Mouse (Mus musculus): ENCODE measurements at regions not wholly inside any gene's neighbourhood (a gene's known extent, or its start where the extent isn't known, plus 50 kb on each side); places are given as distances from the start of the nearest gene placed in this dataset.

DNA sequence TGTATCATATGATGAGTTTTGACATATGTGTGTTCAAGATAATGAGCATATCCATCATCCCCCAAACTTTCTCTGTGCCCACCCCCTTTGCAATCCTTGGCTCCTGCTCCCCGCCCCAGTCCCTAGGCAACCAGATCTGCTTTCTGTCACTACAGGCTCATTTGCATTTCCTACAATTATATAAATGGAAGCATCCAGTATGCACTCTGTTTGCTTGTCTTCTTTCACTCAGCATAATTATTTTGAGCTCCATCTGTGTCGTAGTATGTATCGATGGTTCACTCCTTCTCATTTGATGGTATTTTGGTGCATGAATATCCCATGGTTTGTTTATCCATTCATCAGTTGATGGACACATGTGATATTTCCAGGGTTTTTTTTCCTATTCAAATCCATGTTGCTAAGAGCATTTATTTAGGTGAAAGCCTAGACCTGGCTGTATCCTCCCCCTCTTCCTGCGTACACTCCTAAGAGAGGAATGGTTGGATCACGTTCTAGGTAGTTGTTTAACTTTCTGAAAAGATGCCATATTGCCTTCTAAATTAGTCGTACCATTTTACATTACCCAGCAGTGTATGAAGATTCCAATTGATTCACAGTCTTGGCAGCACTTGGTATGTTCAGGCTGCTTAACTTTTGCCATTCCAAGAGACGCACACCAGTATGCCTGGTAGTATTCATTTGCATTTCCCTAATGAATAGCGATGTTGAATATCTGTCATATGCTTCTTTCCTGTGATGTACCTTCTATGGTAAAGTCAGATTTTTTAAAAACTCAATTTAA lies 127.1 kb upstream of the Gm4791 start:
- intact Hi-C loops (cut with DNase I): no loop called here
- no peak overlapping the region for H3K4me3 ChIP-seq
- no peaks in the 10 kb centered on the region for H3K27me3 ChIP-seq (ENCODE audit: control insufficient read depth, insufficient read depth, low read length)
- no peaks in the 10 kb centered on the region for H3K36me3 ChIP-seq (ENCODE audit: control insufficient read depth, insufficient read depth, low read length)
- no peak overlapping the region for H3K9ac ChIP-seq (ENCODE audit: low read depth, low read length)
- no peak for DNase-seq
- H3K27ac ChIP-seq: no peak overlapping the region
- no peaks in the 10 kb centered on the region for H3K79me2 ChIP-seq (replicated peaks; ENCODE audit: control insufficient read depth, insufficient read depth, low read length)
- 85% methylated on average over 8 of the region's 8 CpGs for WGBS
- TF ChIP-seq POLR2A (IDR thresholded peaks at IDR 0.05; ENCODE audit: insufficient read depth, low read depth, low read length) (no peak), EP300 (IDR thresholded peaks at IDR 0.05; ENCODE audit: insufficient read depth, low read depth, low read length) (no peak), CTCF (IDR thresholded peaks at IDR 0.05) (no peak)
- no peaks in the 10 kb centered on the region for H3K4me1 ChIP-seq (ENCODE audit: control insufficient read depth, insufficient read depth, low read length)

DNA sequence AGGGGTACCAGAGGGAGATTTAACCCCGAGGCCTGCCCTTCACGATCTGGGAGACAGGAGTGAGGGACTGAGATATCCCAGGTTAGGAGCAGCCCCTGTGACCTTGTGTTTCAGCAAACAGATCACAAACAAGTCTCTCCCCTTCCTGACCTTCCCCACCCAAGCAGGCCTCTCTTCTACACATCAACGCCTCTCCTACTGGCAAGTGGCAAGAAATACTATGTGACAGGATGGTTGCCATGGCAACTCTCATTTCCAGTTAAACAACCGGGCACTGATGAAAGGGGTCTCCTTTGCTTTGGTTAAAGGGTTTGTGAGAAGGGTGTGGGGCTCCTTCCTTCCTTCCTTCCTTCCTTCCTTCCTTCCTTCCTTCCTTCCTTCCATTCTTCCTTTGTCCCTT lies 134.6 kb upstream of the Gm4791 start:
- no peak overlapping the region for H3K4me3 ChIP-seq
- no peak overlapping the region for H3K9ac ChIP-seq (ENCODE audit: low read depth, low read length)
- no peaks in the 10 kb centered on the region for H3K27me3 ChIP-seq (ENCODE audit: control insufficient read depth, insufficient read depth, low read length)
- DNase-seq: no peak
- H3K79me2 ChIP-seq (replicated peaks; ENCODE audit: control insufficient read depth, insufficient read depth, low read length): no peaks in the 10 kb centered on the region
- 34% methylated on average over 4 of the region's 4 CpGs for WGBS
- H3K4me1 ChIP-seq (ENCODE audit: control insufficient read depth, insufficient read depth, low read length): no peaks in the 10 kb centered on the region
- intact Hi-C loops (cut with DNase I): no loop called here
- no peaks in the 10 kb centered on the region for H3K36me3 ChIP-seq (ENCODE audit: control insufficient read depth, insufficient read depth, low read length)
- H3K27ac ChIP-seq: no peak overlapping the region
- TF ChIP-seq EP300 (IDR thresholded peaks at IDR 0.05; ENCODE audit: insufficient read depth, low read depth, low read length): no peak
- TF ChIP-seq POLR2A (IDR thresholded peaks at IDR 0.05; ENCODE audit: insufficient read depth, low read depth, low read length): no peak
- TF ChIP-seq CTCF (IDR thresholded peaks at IDR 0.05): no peak

DNA sequence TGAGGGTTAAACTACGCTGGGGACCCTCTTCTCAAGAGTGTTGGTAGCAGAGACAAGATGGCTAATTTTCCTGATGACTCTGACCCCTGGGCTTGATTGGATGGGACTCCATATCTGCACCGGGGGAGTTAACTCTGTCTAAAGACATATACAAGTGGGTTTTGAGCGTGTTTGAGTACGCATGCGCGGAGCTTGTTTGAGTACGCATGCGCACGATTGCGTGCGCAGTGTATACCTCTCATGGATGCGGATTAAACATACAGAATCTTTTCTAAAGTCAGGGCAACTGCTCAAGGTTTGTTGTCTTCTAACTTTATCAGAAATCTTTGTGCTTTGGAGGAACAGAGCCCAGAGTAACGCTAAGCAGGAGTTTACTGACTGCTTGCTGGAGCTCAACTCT lies 146.8 kb upstream of the Gm4791 start:
- Histone ChIP-seq H3K27ac (no peak overlapping the region), H3K4me1 (ENCODE audit: control insufficient read depth, insufficient read depth, low read length) (no peaks in the 10 kb centered on the region), H3K36me3 (ENCODE audit: control insufficient read depth, insufficient read depth, low read length) (no peaks in the 10 kb centered on the region), H3K27me3 (ENCODE audit: control insufficient read depth, insufficient read depth, low read length) (no peaks in the 10 kb centered on the region), H3K4me3 (no peak overlapping the region), H3K79me2 (replicated peaks; ENCODE audit: control insufficient read depth, insufficient read depth, low read length) (no peaks in the 10 kb centered on the region), H3K9ac (ENCODE audit: low read depth, low read length) (no peak overlapping the region)
- WGBS: 92% methylated on average over 13 of the region's 13 CpGs
- DNase-seq: no peak
- TF ChIP-seq EP300 (IDR thresholded peaks at IDR 0.05; ENCODE audit: insufficient read depth, low read depth, low read length): no peak
- no peak for TF ChIP-seq CTCF (IDR thresholded peaks at IDR 0.05)
- TF ChIP-seq POLR2A (IDR thresholded peaks at IDR 0.05; ENCODE audit: insufficient read depth, low read depth, low read length): no peak
- intact Hi-C loops (cut with DNase I): no loop called here

DNA sequence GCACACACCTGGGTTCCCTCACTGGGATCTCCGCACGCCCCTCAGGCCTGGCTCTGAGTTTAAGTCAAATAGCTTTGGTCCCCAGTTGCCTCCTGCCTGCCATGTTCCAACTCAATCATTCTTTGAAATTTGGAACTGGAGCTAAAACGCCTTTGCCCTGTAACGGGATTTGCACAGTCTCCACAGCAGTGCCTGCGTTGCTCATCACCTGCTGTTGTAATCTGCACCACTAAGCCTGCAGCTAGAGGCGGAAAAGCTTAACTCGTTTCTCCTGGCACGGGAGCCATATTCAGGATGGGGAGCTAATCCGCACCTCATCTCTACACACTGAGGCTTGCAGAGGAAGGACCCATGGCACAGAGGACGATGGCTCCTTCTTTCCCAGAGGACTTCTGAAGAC lies 147.2 kb upstream of the Gm4791 start:
- H3K9ac ChIP-seq (ENCODE audit: low read depth, low read length): no peak overlapping the region
- no peaks in the 10 kb centered on the region for H3K4me1 ChIP-seq (ENCODE audit: control insufficient read depth, insufficient read depth, low read length)
- H3K36me3 ChIP-seq (ENCODE audit: control insufficient read depth, insufficient read depth, low read length): no peaks in the 10 kb centered on the region
- no peak for TF ChIP-seq POLR2A (IDR thresholded peaks at IDR 0.05; ENCODE audit: insufficient read depth, low read depth, low read length)
- TF ChIP-seq CTCF (IDR thresholded peaks at IDR 0.05): no peak
- H3K27me3 ChIP-seq (ENCODE audit: control insufficient read depth, insufficient read depth, low read length): no peaks in the 10 kb centered on the region
- no peak overlapping the region for H3K4me3 ChIP-seq
- H3K79me2 ChIP-seq (replicated peaks; ENCODE audit: control insufficient read depth, insufficient read depth, low read length): no peaks in the 10 kb centered on the region
- intact Hi-C loops (cut with DNase I): no loop called here
- 78% methylated on average over 10 of the region's 10 CpGs for WGBS
- no peak for DNase-seq
- no peak overlapping the region for H3K27ac ChIP-seq

DNA sequence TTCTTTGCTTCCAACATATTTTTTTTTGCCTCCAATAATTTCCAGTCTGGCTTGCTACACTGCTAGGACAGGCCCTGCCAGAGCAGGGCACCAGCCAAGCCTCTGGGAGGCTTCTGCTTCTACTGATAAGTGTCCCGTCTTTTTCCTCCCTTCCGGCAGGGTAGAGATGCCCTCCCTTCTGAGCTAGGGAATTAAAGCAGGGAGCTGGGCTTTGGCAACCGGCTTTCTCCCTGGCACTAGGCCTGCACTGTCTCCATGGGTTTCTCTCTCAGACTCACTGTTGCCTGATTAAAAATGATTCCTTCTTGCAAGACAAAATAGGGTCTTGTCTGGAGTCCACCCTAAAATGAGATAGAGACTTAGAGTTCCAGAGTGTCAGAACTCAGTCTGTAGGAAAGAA lies 153.3 kb upstream of the Gm4791 start:
- WGBS: 21% methylated on average over 3 of the region's 3 CpGs
- Histone ChIP-seq H3K36me3 (ENCODE audit: control insufficient read depth, insufficient read depth, low read length) (no peaks in the 10 kb centered on the region), H3K9ac (ENCODE audit: low read depth, low read length) (no peak overlapping the region), H3K4me1 (ENCODE audit: control insufficient read depth, insufficient read depth, low read length) (no peaks in the 10 kb centered on the region), H3K4me3 (no peak overlapping the region), H3K27ac (no peak overlapping the region), H3K27me3 (ENCODE audit: control insufficient read depth, insufficient read depth, low read length) (no peaks in the 10 kb centered on the region), H3K79me2 (replicated peaks; ENCODE audit: control insufficient read depth, insufficient read depth, low read length) (no peaks in the 10 kb centered on the region)
- no peak for DNase-seq
- TF ChIP-seq EP300 (IDR thresholded peaks at IDR 0.05; ENCODE audit: insufficient read depth, low read depth, low read length) (no peak), POLR2A (IDR thresholded peaks at IDR 0.05; ENCODE audit: insufficient read depth, low read depth, low read length) (no peak), CTCF (IDR thresholded peaks at IDR 0.05) (no peak)
- intact Hi-C loops (cut with DNase I): no loop called here

DNA sequence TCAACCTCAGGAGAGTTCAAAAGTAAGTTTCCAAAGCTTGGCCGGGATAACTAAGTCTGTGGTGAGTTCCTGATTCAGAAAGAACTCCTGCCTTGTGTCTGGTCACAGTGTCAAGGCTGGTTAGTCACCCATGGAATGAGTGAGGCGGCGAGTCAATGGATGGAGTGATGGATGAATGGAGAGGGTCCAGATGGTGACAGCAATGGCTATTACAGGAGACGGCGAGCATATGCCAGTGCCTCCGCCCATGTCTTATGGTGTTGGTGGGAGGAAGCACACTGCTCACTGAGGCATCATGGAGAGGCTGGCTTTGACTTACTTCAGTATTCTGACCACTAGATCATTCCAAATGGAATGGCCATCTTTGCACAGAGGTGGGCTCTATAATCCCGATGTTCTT lies 154.8 kb upstream of the Gm4791 start:
- Histone ChIP-seq H3K4me1 (ENCODE audit: control insufficient read depth, insufficient read depth, low read length) (no peaks in the 10 kb centered on the region), H3K4me3 (no peak overlapping the region), H3K27ac (no peak overlapping the region), H3K36me3 (ENCODE audit: control insufficient read depth, insufficient read depth, low read length) (no peaks in the 10 kb centered on the region), H3K27me3 (ENCODE audit: control insufficient read depth, insufficient read depth, low read length) (no peaks in the 10 kb centered on the region), H3K79me2 (replicated peaks; ENCODE audit: control insufficient read depth, insufficient read depth, low read length) (no peaks in the 10 kb centered on the region), H3K9ac (ENCODE audit: low read depth, low read length) (no peak overlapping the region)
- TF ChIP-seq EP300 (IDR thresholded peaks at IDR 0.05; ENCODE audit: insufficient read depth, low read depth, low read length) (no peak), CTCF (IDR thresholded peaks at IDR 0.05) (no peak), POLR2A (IDR thresholded peaks at IDR 0.05; ENCODE audit: insufficient read depth, low read depth, low read length) (no peak)
- intact Hi-C loops (cut with DNase I): no loop called here
- 83% methylated on average over 7 of the region's 7 CpGs for WGBS
- no peak for DNase-seq
